Mouse (Mus musculus): ENCODE results near the gene Slc29a1. TPM values are rescaled to one million over a fixed set of nuclear protein-coding genes. Genes with fewer than 3 reads are reported as not detected.

Gene Slc29a1
- 72.2 and 75.6 TPM in 2 replicates for polyA plus RNA-seq (2012; rRNA removed)

GRCm38 (mm10) chr17:45599446-45600242 is at the start of gene Slc29a1:
Slc29a1 (minus strand) TSS chr17:45599606.
- Histone ChIP-seq H3K27ac (ENCODE audit: insufficient read depth, low read length) (no peak within 1 kb of the TSS), H3K4me1 (ENCODE audit: control insufficient read depth, insufficient read depth, low read length) (peaks cover 20% of the 10 kb centered on the region), H3K4me3 (replicated peaks; ENCODE audit: insufficient read depth, low read depth, low read length) (no peak within 1 kb of the TSS), H3K27me3 (ENCODE audit: control insufficient read depth, insufficient read depth, low read length) (no peaks in the 10 kb centered on the region)
- 26% methylated on average over 32 of the region's 32 CpGs for WGBS
- DNase-seq = peak in 1 of 2 experiments; percentile 35
- TF ChIP-seq POLR2A (IDR thresholded peaks at IDR 0.05; ENCODE audit: borderline replicate concordance, insufficient read depth, low read length) (no peak), CTCF (IDR thresholded peaks at IDR 0.05; ENCODE audit: borderline replicate concordance, insufficient read depth, low read depth, low read length) (no peak)

DNA sequence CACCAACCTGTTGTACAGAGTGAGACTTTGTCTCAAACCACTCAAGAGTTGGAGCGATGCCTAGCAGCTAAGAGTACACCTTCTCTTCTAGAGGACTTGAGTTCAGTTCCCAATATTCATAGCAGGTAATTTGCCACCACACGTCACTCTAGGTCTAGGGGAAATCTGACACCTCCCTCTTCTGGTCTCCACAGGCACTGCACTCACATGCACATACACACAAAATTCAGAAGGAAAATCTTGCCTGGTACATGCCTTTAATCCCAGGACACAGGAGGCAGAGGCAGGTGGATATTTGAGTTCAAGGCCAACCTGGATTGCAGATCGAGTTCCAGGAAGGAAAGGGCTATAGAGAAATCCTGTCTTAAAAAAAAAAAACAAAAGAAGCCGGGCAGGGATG is 44.8 kb upstream of the Slc29a1 start:
- no peaks in the 10 kb centered on the region for H3K27me3 ChIP-seq (ENCODE audit: control insufficient read depth, insufficient read depth, low read length)
- peaks cover 3% of the 10 kb centered on the region; the same call in 1 of the 2 replicates for H3K4me1 ChIP-seq (ENCODE audit: control insufficient read depth, insufficient read depth, low read length)
- no peak for DNase-seq
- no peak overlapping the region for H3K4me3 ChIP-seq (replicated peaks; ENCODE audit: insufficient read depth, low read depth, low read length)
- no peak overlapping the region for H3K27ac ChIP-seq (ENCODE audit: insufficient read depth, low read length)
- WGBS = 93% methylated on average over 4 of the region's 4 CpGs
- TF ChIP-seq POLR2A (IDR thresholded peaks at IDR 0.05; ENCODE audit: borderline replicate concordance, insufficient read depth, low read length) = no peak

GRCm38 (mm10) chr17:45642701-45643100 is 43.3 kb upstream of the Slc29a1 start:
- peak; percentile 70 for TF ChIP-seq CTCF (IDR thresholded peaks at IDR 0.05; ENCODE audit: borderline replicate concordance, insufficient read depth, low read depth, low read length)
- no peak for TF ChIP-seq POLR2A (IDR thresholded peaks at IDR 0.05; ENCODE audit: borderline replicate concordance, insufficient read depth, low read length)
- Histone ChIP-seq H3K27me3 (ENCODE audit: control insufficient read depth, insufficient read depth, low read length) (no peaks in the 10 kb centered on the region), H3K4me1 (ENCODE audit: control insufficient read depth, insufficient read depth, low read length) (peaks cover 3% of the 10 kb centered on the region; the same call in 1 of the 2 replicates), H3K27ac (ENCODE audit: insufficient read depth, low read length) (no peak overlapping the region), H3K4me3 (replicated peaks; ENCODE audit: insufficient read depth, low read depth, low read length) (peak overlapping the region; percentile 57)
- peak; percentile 74 to 81 for DNase-seq
- WGBS = 4% methylated on average over 12 of the region's 12 CpGs

DNA sequence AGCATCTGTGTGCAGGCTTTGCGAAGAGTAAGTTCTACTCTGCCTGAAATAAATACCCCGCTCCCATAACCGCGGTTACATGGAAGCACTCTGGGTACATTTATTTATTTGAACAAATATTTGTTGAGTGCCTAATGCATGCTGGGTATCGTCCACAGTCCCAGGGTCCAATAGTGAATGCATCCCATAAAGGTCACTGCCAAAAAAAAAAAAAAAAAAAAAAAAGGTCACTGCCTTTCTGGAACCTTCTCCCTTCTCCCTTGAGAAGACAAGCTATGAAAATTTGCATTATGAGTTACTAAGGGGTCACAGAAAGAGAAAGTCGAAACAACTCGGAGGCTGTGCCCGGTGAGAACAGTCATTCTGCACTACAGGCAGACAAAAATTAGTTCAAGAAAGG is 42.6 kb upstream of the Slc29a1 start:
- TF ChIP-seq CTCF (IDR thresholded peaks at IDR 0.05; ENCODE audit: borderline replicate concordance, insufficient read depth, low read depth, low read length) (no peak), POLR2A (IDR thresholded peaks at IDR 0.05; ENCODE audit: borderline replicate concordance, insufficient read depth, low read length) (no peak)
- peaks cover 3% of the 10 kb centered on the region; the same call in 1 of the 2 replicates for H3K4me1 ChIP-seq (ENCODE audit: control insufficient read depth, insufficient read depth, low read length)
- H3K4me3 ChIP-seq (replicated peaks; ENCODE audit: insufficient read depth, low read depth, low read length) = no peak overlapping the region
- DNase-seq = no peak
- no peak overlapping the region for H3K27ac ChIP-seq (ENCODE audit: insufficient read depth, low read length)
- WGBS = 77% methylated on average over 8 of the region's 8 CpGs
- no peaks in the 10 kb centered on the region for H3K27me3 ChIP-seq (ENCODE audit: control insufficient read depth, insufficient read depth, low read length)

- Histone ChIP-seq H3K27ac (ENCODE audit: insufficient read depth, low read length) (no peak overlapping the region), H3K27me3 (ENCODE audit: control insufficient read depth, insufficient read depth, low read length) (no peaks in the 10 kb centered on the region), H3K4me1 (ENCODE audit: control insufficient read depth, insufficient read depth, low read length) (peaks cover 3% of the 10 kb centered on the region; the same call in 1 of the 2 replicates), H3K4me3 (replicated peaks; ENCODE audit: insufficient read depth, low read depth, low read length) (no peak overlapping the region)
- TF ChIP-seq POLR2A (IDR thresholded peaks at IDR 0.05; ENCODE audit: borderline replicate concordance, insufficient read depth, low read length) (no peak), CTCF (IDR thresholded peaks at IDR 0.05; ENCODE audit: borderline replicate concordance, insufficient read depth, low read depth, low read length) (no peak)
- 67% methylated on average over 16 of the region's 16 CpGs for WGBS
- no peak for DNase-seq
These were observed 39.3 kb upstream of the Slc29a1 start for GRCm38 (mm10) chr17:45638596-45639295.

DNA sequence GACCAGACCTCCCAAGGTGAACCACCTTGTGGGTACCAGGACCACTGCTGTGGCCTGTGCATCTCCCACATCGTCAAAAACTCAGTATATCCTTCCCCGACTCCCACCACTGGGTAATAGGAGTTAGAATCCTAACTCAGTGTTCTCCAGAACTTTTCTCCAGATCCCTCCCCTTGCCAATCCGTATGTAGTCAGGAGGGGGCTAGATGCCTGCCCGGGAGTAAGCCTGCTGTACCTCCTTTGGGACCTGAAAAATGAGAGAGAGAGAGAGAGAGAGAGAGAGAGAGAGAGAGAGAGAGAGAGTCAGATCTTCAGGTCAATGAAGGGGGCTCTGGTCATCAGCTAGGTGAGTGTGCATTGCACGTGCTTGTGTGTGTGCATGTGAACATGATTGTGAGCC is 34.6 kb upstream of the Slc29a1 start:
- Histone ChIP-seq H3K4me1 (ENCODE audit: control insufficient read depth, insufficient read depth, low read length) (peaks cover 3% of the 10 kb centered on the region), H3K4me3 (replicated peaks; ENCODE audit: insufficient read depth, low read depth, low read length) (no peak overlapping the region), H3K27me3 (ENCODE audit: control insufficient read depth, insufficient read depth, low read length) (no peaks in the 10 kb centered on the region), H3K27ac (ENCODE audit: insufficient read depth, low read length) (no peak overlapping the region)
- DNase-seq = no peak
- 82% methylated on average over 5 of the region's 5 CpGs for WGBS
- TF ChIP-seq POLR2A (IDR thresholded peaks at IDR 0.05; ENCODE audit: borderline replicate concordance, insufficient read depth, low read length) (no peak), CTCF (IDR thresholded peaks at IDR 0.05; ENCODE audit: borderline replicate concordance, insufficient read depth, low read depth, low read length) (no peak)

- WGBS = 66% methylated on average over 6 of the region's 6 CpGs
- no peak for DNase-seq
- no peak for TF ChIP-seq POLR2A (IDR thresholded peaks at IDR 0.05; ENCODE audit: borderline replicate concordance, insufficient read depth, low read length)
- no peak for TF ChIP-seq CTCF (IDR thresholded peaks at IDR 0.05; ENCODE audit: borderline replicate concordance, insufficient read depth, low read depth, low read length)
- H3K4me1 ChIP-seq (ENCODE audit: control insufficient read depth, insufficient read depth, low read length) = peaks cover 3% of the 10 kb centered on the region
- H3K27me3 ChIP-seq (ENCODE audit: control insufficient read depth, insufficient read depth, low read length) = no peaks in the 10 kb centered on the region
- H3K27ac ChIP-seq (ENCODE audit: insufficient read depth, low read length) = no peak overlapping the region
- H3K4me3 ChIP-seq (replicated peaks; ENCODE audit: insufficient read depth, low read depth, low read length) = no peak overlapping the region
These were observed 32.5 kb upstream of the Slc29a1 start for GRCm38 (mm10) chr17:45631940-45632339.
